Mouse (Mus musculus): ENCODE measurements around the gene Vmn1r55.
"Not testable (repeated sequence)": the region's sequence is repeated elsewhere in the genome, so short reads cannot be mapped to it uniquely, and the experiment has no call there.

Vmn1r55 gene

GRCm38 (mm10) chr7:5149570-5149969 lies at the start of gene Vmn1r55:
Gene Vmn1r55 (minus strand): TSS chr7:5149670.
- not testable (repeated sequence) for DNase-seq (ENCODE audit: low read depth, low spot score)

DNA sequence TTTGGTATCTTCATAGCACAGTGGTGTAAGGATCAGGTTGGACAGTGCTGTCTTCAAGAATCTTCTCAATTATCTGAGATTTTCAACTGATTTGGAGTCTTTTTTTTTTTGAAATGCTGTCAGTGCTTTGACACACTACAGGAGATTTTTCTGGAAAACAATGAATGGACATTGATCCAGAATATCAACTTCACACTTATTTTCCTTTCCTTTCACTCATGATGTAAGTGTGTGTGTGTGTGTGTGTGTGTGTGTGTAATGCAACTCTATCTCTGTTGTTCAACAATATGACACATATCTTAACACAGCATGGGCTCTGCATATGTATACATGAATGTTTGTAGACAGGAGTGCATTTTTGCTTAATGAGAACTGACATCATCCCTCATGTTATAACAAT lies 47.2 kb upstream of the Vmn1r55 start, which contains the start of gene Vmn1r56:
Gene Vmn1r56 (minus strand): TSS at position 101 of the 400 bp plus-strand sequence.
- DNase-seq (ENCODE audit: low read depth, low spot score): not testable (repeated sequence)

- DNase-seq (ENCODE audit: low read depth, low spot score): peak; percentile 23
Measured at GRCm38 (mm10) chr7:5125549-5126406, 23.7 kb downstream of the Vmn1r55 start, which contains the start of gene Rasl2-9. Gene Rasl2-9 (minus strand): TSS chr7:5125950.

DNA sequence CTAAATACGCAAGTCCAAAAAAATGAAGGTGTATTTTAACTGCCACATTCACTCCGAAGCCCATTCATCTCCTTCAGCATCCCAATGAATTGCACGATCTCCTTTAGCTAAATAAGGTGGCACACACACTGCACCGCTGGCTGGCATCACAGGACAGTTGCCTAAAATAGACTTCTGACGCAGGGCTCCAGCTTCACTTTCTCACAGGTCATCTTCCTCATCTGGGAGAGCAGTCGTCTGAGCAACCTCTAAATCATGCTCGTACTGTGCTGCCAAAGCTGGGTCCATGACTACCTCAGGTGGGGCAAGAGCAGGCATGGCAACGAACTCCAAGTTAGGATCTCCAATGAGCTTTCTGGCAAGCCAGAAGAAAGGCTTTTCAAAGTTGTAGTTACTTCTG lies 24.4 kb downstream of the Vmn1r55 start:
- no peak for DNase-seq (ENCODE audit: low read depth, low spot score)

GRCm38 (mm10) chr7:5116850-5117249 lies 32.6 kb downstream of the Vmn1r55 start, which contains the start of gene Rfpl4:
Gene Rfpl4 (minus strand): TSS chr7:5116950.
- DNase-seq (ENCODE audit: low read depth, low spot score): no peak

- DNase-seq (ENCODE audit: low read depth, low spot score): no peak
Measured at GRCm38 (mm10) chr7:5112701-5113100, 36.8 kb downstream of the Vmn1r55 start.

DNA sequence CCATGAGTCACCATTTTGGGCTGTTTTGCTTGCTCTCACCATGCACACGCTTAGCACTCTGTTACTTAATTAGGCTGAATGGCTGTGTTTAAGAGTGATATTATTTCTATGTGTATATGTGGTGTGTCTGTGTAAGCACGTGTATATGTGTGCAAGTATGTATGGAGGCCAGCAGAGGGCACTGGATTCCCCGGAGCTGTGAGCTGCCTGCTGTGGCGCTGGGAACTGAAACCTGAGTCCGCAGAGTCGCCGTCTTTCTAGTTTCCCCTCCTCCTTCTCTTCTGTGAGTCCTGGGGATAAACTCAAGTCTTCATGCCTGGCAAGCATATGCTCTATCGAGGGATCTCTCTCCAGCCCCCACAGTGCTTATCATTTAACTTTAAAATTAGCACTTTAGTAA lies 40.2 kb downstream of the Vmn1r55 start:
- no peak for DNase-seq (ENCODE audit: low read depth, low spot score)

GRCm38 (mm10) chr7:5108272-5108671 lies 41.2 kb downstream of the Vmn1r55 start:
- DNase-seq (ENCODE audit: low read depth, low spot score): no peak

GRCm38 (mm10) chr7:5102564-5102963 lies 46.9 kb downstream of the Vmn1r55 start:
- DNase-seq (ENCODE audit: low read depth, low spot score): no peak

DNA sequence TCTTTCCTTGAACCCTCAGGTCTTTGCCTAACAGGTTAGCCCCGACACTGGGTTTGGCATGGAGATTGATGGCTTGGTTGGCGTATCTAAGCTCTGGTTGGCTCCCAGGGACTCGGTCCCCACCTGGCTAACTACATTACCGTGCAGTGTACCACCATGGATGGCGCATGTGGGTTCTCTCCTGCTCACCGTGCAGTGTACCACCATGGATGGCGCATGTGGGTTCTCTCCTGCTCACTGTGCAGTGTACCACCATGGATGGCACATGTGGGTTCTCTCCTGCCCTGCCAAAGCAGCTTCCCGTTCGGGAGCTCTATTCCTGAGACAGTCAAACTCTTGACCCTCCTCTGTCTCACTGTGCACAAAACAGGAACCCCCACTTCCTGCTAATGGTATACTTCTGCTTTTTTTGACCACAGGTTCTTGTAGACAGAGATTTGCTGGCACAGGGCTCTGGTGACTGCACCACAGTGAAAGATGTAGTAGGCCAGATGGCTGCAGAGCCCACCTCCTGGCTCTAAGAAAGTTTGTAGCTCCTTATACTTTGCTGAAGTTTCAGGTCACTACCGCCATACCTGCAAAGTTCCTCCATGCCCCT lies 48.3 kb downstream of the Vmn1r55 start:
- DNase-seq (ENCODE audit: low read depth, low spot score): no peak

DNA sequence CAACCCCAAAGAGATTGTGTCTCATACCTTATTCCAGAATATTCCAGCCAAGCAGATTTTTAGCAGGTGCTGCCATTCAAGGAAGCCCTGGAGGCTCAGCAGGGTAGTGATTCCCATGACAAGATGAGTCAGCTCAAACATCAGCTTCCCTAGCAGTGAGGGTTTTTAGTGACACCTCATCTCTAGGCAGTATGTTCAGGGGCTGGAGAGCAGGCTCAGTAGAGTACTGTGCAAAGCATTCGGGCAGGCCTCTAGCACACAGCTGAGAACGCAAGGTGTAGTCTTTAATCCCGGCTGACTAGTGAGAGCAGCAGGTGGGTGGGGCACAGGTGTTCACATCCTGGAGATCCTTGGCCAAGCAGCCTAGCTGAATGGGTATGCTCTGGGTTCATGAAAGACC lies 49.7 kb downstream of the Vmn1r55 start:
- no peak for DNase-seq (ENCODE audit: low read depth, low spot score)

GRCm38 (mm10) chr7:5098769-5099168 lies 50.7 kb downstream of the Vmn1r55 start:
- DNase-seq (ENCODE audit: low read depth, low spot score): no peak

GRCm38 (mm10) chr7:5092831-5093510 lies 56.5 kb downstream of the Vmn1r55 start:
- DNase-seq (ENCODE audit: low read depth, low spot score): no peak

DNA sequence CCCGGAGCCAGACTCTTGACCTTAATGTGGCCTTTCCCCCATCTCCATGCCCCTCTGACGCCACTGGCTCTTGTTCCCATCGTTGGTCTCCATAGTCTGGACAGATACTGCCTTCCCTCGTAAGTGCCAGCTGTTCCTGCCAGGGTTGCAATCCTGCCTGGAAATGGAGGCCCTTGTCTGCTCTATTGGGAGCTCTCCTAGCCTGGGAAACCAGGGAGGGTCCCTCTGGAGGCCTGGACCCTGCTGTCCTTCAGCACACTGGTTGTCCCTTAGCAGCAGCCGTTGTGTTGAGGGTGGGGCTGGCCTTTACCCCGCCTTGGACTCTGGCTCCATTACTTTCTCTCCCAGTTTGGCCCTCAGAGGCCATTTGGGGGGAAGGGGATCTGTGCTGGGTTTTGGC lies 57.1 kb downstream of the Vmn1r55 start:
- DNase-seq (ENCODE audit: low read depth, low spot score): no peak

GRCm38 (mm10) chr7:5091008-5091728 lies 58.3 kb downstream of the Vmn1r55 start:
- DNase-seq (ENCODE audit: low read depth, low spot score): no peak

DNA sequence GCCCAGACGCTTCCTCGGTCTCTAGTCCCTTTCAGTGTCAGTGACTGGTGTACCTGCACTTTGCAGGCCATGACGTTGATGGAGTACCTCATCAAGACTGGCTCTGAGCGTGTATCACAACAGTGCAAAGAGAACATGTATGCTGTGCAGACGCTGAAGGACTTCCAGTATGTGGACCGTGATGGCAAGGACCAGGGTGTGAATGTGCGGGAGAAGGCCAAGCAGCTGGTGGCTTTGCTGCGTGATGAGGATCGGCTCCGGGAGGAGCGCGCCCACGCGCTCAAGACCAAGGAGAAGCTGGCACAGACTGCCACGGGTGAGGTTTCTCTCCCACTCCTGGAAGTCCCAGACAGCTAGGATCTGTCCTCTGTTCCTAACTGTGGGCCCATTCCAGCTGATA lies 59.6 kb downstream of the Vmn1r55 start:
- DNase-seq (ENCODE audit: low read depth, low spot score): no peak

DNA sequence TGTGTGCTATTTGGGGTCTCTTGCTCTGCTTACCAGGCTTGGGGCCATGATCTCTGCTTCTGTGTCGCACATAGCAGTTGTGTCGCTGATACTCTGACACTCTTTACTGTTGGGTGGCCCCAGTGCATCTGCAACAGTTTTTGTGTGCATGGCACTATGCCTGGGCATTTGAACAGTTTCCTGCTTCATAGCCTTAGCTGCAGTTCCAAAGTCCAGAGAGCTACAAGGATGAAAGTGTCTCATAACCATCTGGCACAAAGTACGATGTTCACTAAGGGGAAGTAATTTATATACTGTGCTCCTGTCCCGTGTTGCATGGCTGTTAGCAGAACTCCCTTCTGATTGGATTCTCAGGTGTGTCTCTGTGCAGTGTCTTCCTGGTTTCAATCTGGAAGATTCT lies 61.6 kb downstream of the Vmn1r55 start:
- DNase-seq (ENCODE audit: low read depth, low spot score): no peak

GRCm38 (mm10) chr7:5086921-5087440 lies 62.5 kb downstream of the Vmn1r55 start:
- no peak for DNase-seq (ENCODE audit: low read depth, low spot score)

GRCm38 (mm10) chr7:5085512-5085911 lies 64.0 kb downstream of the Vmn1r55 start:
- DNase-seq (ENCODE audit: low read depth, low spot score): no peak

- DNase-seq (ENCODE audit: low read depth, low spot score): no peak
Measured at GRCm38 (mm10) chr7:5083325-5084105, 66.0 kb downstream of the Vmn1r55 start.

DNA sequence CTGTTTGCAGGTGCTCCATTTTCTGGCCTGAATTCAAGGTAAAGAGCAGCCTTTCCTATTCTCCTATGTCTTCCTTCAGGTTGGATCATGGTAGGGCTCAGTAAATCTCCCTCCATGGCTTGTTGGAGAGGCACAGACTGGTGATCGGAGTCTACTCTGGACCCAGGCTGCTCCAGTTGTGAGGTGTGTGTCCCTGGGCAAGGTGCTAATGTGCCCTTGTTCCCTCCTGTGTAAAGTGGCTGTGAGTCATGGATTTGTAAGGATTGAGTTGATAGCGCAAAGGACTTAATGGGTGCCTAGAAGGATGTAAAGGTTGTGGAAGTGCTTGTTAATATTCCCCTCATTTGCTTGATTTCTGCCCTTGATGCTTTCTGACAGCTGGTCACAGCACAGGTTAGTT lies 67.5 kb downstream of the Vmn1r55 start:
- no peak for DNase-seq (ENCODE audit: low read depth, low spot score)
